Mouse (Mus musculus): ENCODE measurements around the gene Shisal2a. TPM values are rescaled to one million over a fixed set of nuclear protein-coding genes. Genes with fewer than 3 reads are reported as not detected.
A peak's percentile ranks its signal among the peaks of the same experiment; 100 is the strongest.

Shisal2a gene
- polyA plus RNA-seq, 1 experiment from 2014 or later = 3.4 TPM

- ATAC-seq (replicated peaks; ENCODE audit: low FRiP score, low TSS enrichment, low read depth) = peak; percentile 59
- 2% methylated on average over 18 of the region's 18 CpGs for WGBS
- peak overlapping the region; percentile 61 for H3K9ac ChIP-seq (ENCODE audit: low read length)
- peaks cover 19% of the 10 kb centered on the region for H3K4me1 ChIP-seq (replicated peaks; ENCODE audit: control insufficient read depth, insufficient read depth, low read length)
- no peaks in the 10 kb centered on the region for H3K36me3 ChIP-seq (ENCODE audit: control insufficient read depth, insufficient read depth, low read length)
- peak overlapping the region; percentile 34 for H3K4me3 ChIP-seq (ENCODE audit: low read depth, low read length)
- no peaks in the 10 kb centered on the region for H3K9me3 ChIP-seq (ENCODE audit: control insufficient read depth, low read length)
- peak overlapping the region; percentile 76 for H3K4me2 ChIP-seq (ENCODE audit: low read length)
- H3K27ac ChIP-seq (ENCODE audit: low read depth) = peak overlapping the region; percentile 89
- H3K27me3 ChIP-seq (replicated peaks; ENCODE audit: control insufficient read depth, insufficient read depth, low read length) = peaks cover 10% of the 10 kb centered on the region
- peak; percentile 85 for DNase-seq (ENCODE audit: low spot score)
These were observed 4.6 kb upstream of the Shisal2a start for GRCm38 (mm10) chr4:108387681-108388253.

GRCm38 (mm10) chr4:108387106-108387505, 4.0 kb upstream of the Shisal2a start:
- peaks cover 19% of the 10 kb centered on the region for H3K4me1 ChIP-seq (replicated peaks; ENCODE audit: control insufficient read depth, insufficient read depth, low read length)
- peak overlapping the region; percentile 76; the same call in 1 of the 2 replicates for H3K4me2 ChIP-seq (ENCODE audit: low read length)
- H3K4me3 ChIP-seq (ENCODE audit: low read depth, low read length) = no peak overlapping the region
- H3K9me3 ChIP-seq (ENCODE audit: control insufficient read depth, low read length) = no peaks in the 10 kb centered on the region
- peak overlapping the region; percentile 89 for H3K27ac ChIP-seq (ENCODE audit: low read depth)
- 27% methylated on average over 4 of the region's 4 CpGs for WGBS
- H3K36me3 ChIP-seq (ENCODE audit: control insufficient read depth, insufficient read depth, low read length) = no peaks in the 10 kb centered on the region
- H3K27me3 ChIP-seq (replicated peaks; ENCODE audit: control insufficient read depth, insufficient read depth, low read length) = peaks cover 10% of the 10 kb centered on the region
- DNase-seq (ENCODE audit: low spot score) (no peak), ATAC-seq (replicated peaks; ENCODE audit: low FRiP score, low TSS enrichment, low read depth) (peak; percentile 72)
- H3K9ac ChIP-seq (ENCODE audit: low read length) = peak overlapping the region; percentile 61

- Histone ChIP-seq H3K27me3 (replicated peaks; ENCODE audit: control insufficient read depth, insufficient read depth, low read length) (peaks cover 10% of the 10 kb centered on the region), H3K36me3 (ENCODE audit: control insufficient read depth, insufficient read depth, low read length) (no peaks in the 10 kb centered on the region), H3K4me3 (ENCODE audit: low read depth, low read length) (no peak overlapping the region), H3K9ac (ENCODE audit: low read length) (no peak overlapping the region), H3K9me3 (ENCODE audit: control insufficient read depth, low read length) (no peaks in the 10 kb centered on the region), H3K27ac (ENCODE audit: low read depth) (no peak overlapping the region), H3K4me1 (replicated peaks; ENCODE audit: control insufficient read depth, insufficient read depth, low read length) (peaks cover 19% of the 10 kb centered on the region), H3K4me2 (ENCODE audit: low read length) (no peak overlapping the region)
- ATAC-seq (replicated peaks; ENCODE audit: low FRiP score, low TSS enrichment, low read depth) = no peak
- 13% methylated on average over 1 of the region's 1 CpGs for WGBS
- no peak for DNase-seq (ENCODE audit: low spot score)
These were observed 2.9 kb upstream of the Shisal2a start for GRCm38 (mm10) chr4:108386087-108386486.

GRCm38 (mm10) chr4:108380146-108380545, 3.0 kb downstream of the Shisal2a start:
- Histone ChIP-seq H3K9me3 (ENCODE audit: control insufficient read depth, low read length) (no peaks in the 10 kb centered on the region), H3K9ac (ENCODE audit: low read length) (no peak overlapping the region), H3K4me2 (ENCODE audit: low read length) (no peak overlapping the region), H3K36me3 (ENCODE audit: control insufficient read depth, insufficient read depth, low read length) (no peaks in the 10 kb centered on the region), H3K27ac (ENCODE audit: low read depth) (no peak overlapping the region), H3K4me1 (replicated peaks; ENCODE audit: control insufficient read depth, insufficient read depth, low read length) (0 out of 2 replicates have a peak, but pooled peaks cover 2% of the 10 kb centered on the region), H3K27me3 (replicated peaks; ENCODE audit: control insufficient read depth, insufficient read depth, low read length) (peaks cover 10% of the 10 kb centered on the region), H3K4me3 (ENCODE audit: low read depth, low read length) (no peak overlapping the region)
- ATAC-seq (replicated peaks; ENCODE audit: low FRiP score, low TSS enrichment, low read depth) (no peak), DNase-seq (ENCODE audit: low spot score) (no peak)
- 4% methylated on average over 1 of the region's 1 CpGs for WGBS

- no peak overlapping the region for H3K27ac ChIP-seq (ENCODE audit: low read depth)
- no peak for DNase-seq (ENCODE audit: low spot score)
- no peak for ATAC-seq (replicated peaks; ENCODE audit: low FRiP score, low TSS enrichment, low read depth)
- H3K36me3 ChIP-seq (ENCODE audit: control insufficient read depth, insufficient read depth, low read length) = no peaks in the 10 kb centered on the region
- peaks cover 10% of the 10 kb centered on the region for H3K27me3 ChIP-seq (replicated peaks; ENCODE audit: control insufficient read depth, insufficient read depth, low read length)
- H3K4me3 ChIP-seq (ENCODE audit: low read depth, low read length) = no peak overlapping the region
- no peak overlapping the region for H3K4me2 ChIP-seq (ENCODE audit: low read length)
- WGBS = 88% methylated on average over 3 of the region's 3 CpGs
- H3K9ac ChIP-seq (ENCODE audit: low read length) = no peak overlapping the region
- no peaks in the 10 kb centered on the region for H3K9me3 ChIP-seq (ENCODE audit: control insufficient read depth, low read length)
- 0 out of 2 replicates have a peak, but pooled peaks cover 2% of the 10 kb centered on the region for H3K4me1 ChIP-seq (replicated peaks; ENCODE audit: control insufficient read depth, insufficient read depth, low read length)
These were observed 3.7 kb downstream of the Shisal2a start for GRCm38 (mm10) chr4:108379476-108379875.

GRCm38 (mm10) chr4:108372166-108372565, 11.0 kb downstream of the Shisal2a start:
- H3K4me1 ChIP-seq (replicated peaks; ENCODE audit: control insufficient read depth, insufficient read depth, low read length) = no peaks in the 10 kb centered on the region; the same call in 1 of the 2 replicates
- no peak overlapping the region for H3K4me2 ChIP-seq (ENCODE audit: low read length)
- no peak overlapping the region for H3K27ac ChIP-seq (ENCODE audit: low read depth)
- no peaks in the 10 kb centered on the region for H3K9me3 ChIP-seq (ENCODE audit: control insufficient read depth, low read length)
- ATAC-seq (replicated peaks; ENCODE audit: low FRiP score, low TSS enrichment, low read depth) (no peak), DNase-seq (ENCODE audit: low spot score) (no peak)
- WGBS = 51% methylated on average over 3 of the region's 3 CpGs
- H3K4me3 ChIP-seq (ENCODE audit: low read depth, low read length) = no peak overlapping the region
- no peak overlapping the region for H3K9ac ChIP-seq (ENCODE audit: low read length)
- no peaks in the 10 kb centered on the region for H3K36me3 ChIP-seq (ENCODE audit: control insufficient read depth, insufficient read depth, low read length)
- no peaks in the 10 kb centered on the region for H3K27me3 ChIP-seq (replicated peaks; ENCODE audit: control insufficient read depth, insufficient read depth, low read length)

- no peak for DNase-seq (ENCODE audit: low spot score)
- Histone ChIP-seq H3K4me1 (replicated peaks; ENCODE audit: control insufficient read depth, insufficient read depth, low read length) (no peaks in the 10 kb centered on the region; the same call in 1 of the 2 replicates), H3K9ac (ENCODE audit: low read length) (no peak overlapping the region), H3K4me2 (ENCODE audit: low read length) (no peak overlapping the region), H3K4me3 (ENCODE audit: low read depth, low read length) (no peak overlapping the region), H3K36me3 (ENCODE audit: control insufficient read depth, insufficient read depth, low read length) (no peaks in the 10 kb centered on the region), H3K27ac (ENCODE audit: low read depth) (no peak overlapping the region), H3K9me3 (ENCODE audit: control insufficient read depth, low read length) (no peaks in the 10 kb centered on the region), H3K27me3 (replicated peaks; ENCODE audit: control insufficient read depth, insufficient read depth, low read length) (no peaks in the 10 kb centered on the region)
- ATAC-seq (replicated peaks; ENCODE audit: low FRiP score, low TSS enrichment, low read depth) = no peak
- WGBS = 92% methylated on average over 3 of the region's 3 CpGs
These were observed 11.7 kb downstream of the Shisal2a start for GRCm38 (mm10) chr4:108371421-108371820.

- H3K4me2 ChIP-seq (ENCODE audit: low read length) = no peak overlapping the region
- ATAC-seq (replicated peaks; ENCODE audit: low FRiP score, low TSS enrichment, low read depth) (peak; percentile 32; the same call in 1 of the 2 replicates), DNase-seq (ENCODE audit: low spot score) (no peak)
- H3K9ac ChIP-seq (ENCODE audit: low read length) = no peak overlapping the region
- no peak overlapping the region for H3K4me3 ChIP-seq (ENCODE audit: low read depth, low read length)
- no peaks in the 10 kb centered on the region for H3K36me3 ChIP-seq (ENCODE audit: control insufficient read depth, insufficient read depth, low read length)
- H3K4me1 ChIP-seq (replicated peaks; ENCODE audit: control insufficient read depth, insufficient read depth, low read length) = no peaks in the 10 kb centered on the region; the same call in 1 of the 2 replicates
- 55% methylated on average over 4 of the region's 4 CpGs for WGBS
- H3K27me3 ChIP-seq (replicated peaks; ENCODE audit: control insufficient read depth, insufficient read depth, low read length) = no peaks in the 10 kb centered on the region
- no peak overlapping the region for H3K27ac ChIP-seq (ENCODE audit: low read depth)
- H3K9me3 ChIP-seq (ENCODE audit: control insufficient read depth, low read length) = no peaks in the 10 kb centered on the region
These were observed 12.7 kb downstream of the Shisal2a start for GRCm38 (mm10) chr4:108370409-108370808.

GRCm38 (mm10) chr4:108369254-108369653, 13.9 kb downstream of the Shisal2a start:
- 36% methylated on average over 5 of the region's 5 CpGs for WGBS
- Histone ChIP-seq H3K4me1 (replicated peaks; ENCODE audit: control insufficient read depth, insufficient read depth, low read length) (peaks cover under 1% of the 10 kb centered on the region), H3K27me3 (replicated peaks; ENCODE audit: control insufficient read depth, insufficient read depth, low read length) (no peaks in the 10 kb centered on the region), H3K4me3 (ENCODE audit: low read depth, low read length) (no peak overlapping the region), H3K9ac (ENCODE audit: low read length) (no peak overlapping the region), H3K4me2 (ENCODE audit: low read length) (no peak overlapping the region), H3K36me3 (ENCODE audit: control insufficient read depth, insufficient read depth, low read length) (no peaks in the 10 kb centered on the region), H3K9me3 (ENCODE audit: control insufficient read depth, low read length) (no peaks in the 10 kb centered on the region), H3K27ac (ENCODE audit: low read depth) (no peak overlapping the region)
- ATAC-seq (replicated peaks; ENCODE audit: low FRiP score, low TSS enrichment, low read depth) (no peak), DNase-seq (ENCODE audit: low spot score) (no peak)

All from intestine, embryonic 14.5 days (tissue).